Mouse (Mus musculus) olfactory bulb, adult 2 months (tissue): ENCODE measurements around the gene 2210407C18Rik. TPM values are rescaled to one million over a fixed set of nuclear protein-coding genes. Genes with fewer than 3 reads are reported as not detected.

Source experiments
- H3K27ac ChIP-seq: fragments of 200-500 bp; 2 replicates; pipeline ENCODE4 v1.5.1; 2012; ENCODE audit warnings: low read depth, low read length; ENCODE audit not compliant: insufficient read depth
- H3K4me1 ChIP-seq: fragments of 200-500 bp; 2 replicates; pipeline ENCODE4 v1.6.1; 2012; ENCODE audit warnings: low read length; ENCODE audit not compliant: control insufficient read depth, insufficient read depth
- H3K4me3 ChIP-seq: fragments of 200-500 bp; 2 replicates; pipeline ENCODE4 v1.5.1; 2012; ENCODE audit warnings: mild to moderate bottlenecking, low read depth, low read length, moderate library complexity; ENCODE audit not compliant: insufficient read depth
- CTCF ChIP-seq: fragments of 200-500 bp; IDR thresholded peaks from 2 replicates; pipeline ENCODE4 v1.5.1; 2012; ENCODE audit warnings: low read depth, mild to moderate bottlenecking, low read length, moderate library complexity; ENCODE audit not compliant: insufficient read depth
- POLR2A ChIP-seq: fragments of 200-500 bp; IDR thresholded peaks from 2 replicates; pipeline ENCODE4 v1.6.1; 2012; ENCODE audit warnings: mild to moderate bottlenecking, low read depth, low read length, moderate library complexity; ENCODE audit not compliant: insufficient read depth
- WGBS: fragments of 180-500 bp; shearing (Covaris S2); methylation state at CpG from one replicate; pipeline ENCODE4 v1.1.7; 2018; 5-methylcytosine and 5-hydroxymethylcytosine counted together
- polyA plus RNA-seq: library from polyadenylated mRNA; stranded (reverse); fragments of >200 nt; gene quantifications from 2 replicates; pipeline ENCODE4 v1.2.4, GENCODE M21; 2012; ENCODE audit warnings: low replicate concordance; ENCODE audit not compliant: missing spikeins, insufficient read depth, insufficient read length

The 2210407C18Rik gene
- polyA plus RNA-seq, result not detected in 2 replicates

DNA sequence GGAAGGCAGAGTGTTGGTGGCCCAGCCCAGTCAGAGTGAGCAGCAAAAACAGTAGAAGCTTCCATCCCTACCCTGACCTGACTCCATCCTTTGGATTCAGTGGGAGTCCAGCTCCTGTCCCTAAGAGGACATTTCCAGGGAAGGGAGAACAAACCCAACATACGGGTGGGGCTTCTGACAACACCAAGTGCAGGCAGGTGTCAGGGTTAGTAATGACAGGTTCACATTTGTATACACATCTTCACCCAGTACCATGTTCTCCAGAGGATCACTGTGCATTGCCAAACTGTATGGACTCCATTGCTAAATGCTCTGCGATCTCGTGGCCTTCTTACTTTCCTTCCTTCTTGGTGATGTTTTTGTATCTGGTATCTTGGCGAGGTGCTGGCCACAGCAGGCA lies at the start of gene 2210407C18Rik:
TSS of gene 2210407C18Rik (minus strand) at position 101 of the 400 bp plus-strand sequence.
- Histone ChIP-seq H3K27ac (no peak within 1 kb of the TSS), H3K4me1 (no peaks in the 10 kb centered on the region), H3K4me3 (no peak within 1 kb of the TSS)
- TF ChIP-seq CTCF (no peak), POLR2A (no peak)
- 92% methylated on average over 4 of the region's 4 CpGs for WGBS

DNA sequence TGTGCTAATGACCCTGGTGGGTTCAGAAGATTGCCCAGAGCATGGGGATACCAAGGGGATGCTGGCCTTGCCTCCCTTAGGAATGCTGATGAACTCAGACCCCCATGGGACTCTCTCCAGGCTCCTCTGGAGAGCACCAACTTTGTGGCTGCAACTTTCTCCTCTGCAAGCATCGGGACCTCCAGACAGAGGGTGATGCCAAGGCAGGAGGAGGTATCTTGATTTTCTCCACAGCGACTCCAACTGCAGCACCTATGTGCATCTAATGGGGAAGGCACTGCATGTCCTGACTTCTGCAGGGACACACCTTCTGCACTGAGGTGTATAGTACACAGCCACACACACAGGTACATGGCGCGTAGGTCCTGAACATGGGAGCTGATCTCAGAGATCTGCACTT lies 42.7 kb upstream of the 2210407C18Rik start, which contains the start of gene Olfr322:
TSS of gene Olfr322 (plus strand) at position 187 of the 400 bp plus-strand sequence.
- WGBS, result 88% methylated on average over 4 of the region's 4 CpGs
- TF ChIP-seq POLR2A (no peak), CTCF (no peak)
- Histone ChIP-seq H3K4me3 (no peak within 1 kb of the TSS), H3K27ac (no peak within 1 kb of the TSS), H3K4me1 (no peaks in the 10 kb centered on the region)

- no peak for TF ChIP-seq POLR2A
- no peak for TF ChIP-seq CTCF
- WGBS, result 91% methylated on average over 3 of the region's 3 CpGs
- Histone ChIP-seq H3K27ac (no peak overlapping the region), H3K4me3 (no peak overlapping the region), H3K4me1 (no peaks in the 10 kb centered on the region)
Measured at GRCm38 (mm10) chr11:58655151-58655550, 39.3 kb upstream of the 2210407C18Rik start.

DNA sequence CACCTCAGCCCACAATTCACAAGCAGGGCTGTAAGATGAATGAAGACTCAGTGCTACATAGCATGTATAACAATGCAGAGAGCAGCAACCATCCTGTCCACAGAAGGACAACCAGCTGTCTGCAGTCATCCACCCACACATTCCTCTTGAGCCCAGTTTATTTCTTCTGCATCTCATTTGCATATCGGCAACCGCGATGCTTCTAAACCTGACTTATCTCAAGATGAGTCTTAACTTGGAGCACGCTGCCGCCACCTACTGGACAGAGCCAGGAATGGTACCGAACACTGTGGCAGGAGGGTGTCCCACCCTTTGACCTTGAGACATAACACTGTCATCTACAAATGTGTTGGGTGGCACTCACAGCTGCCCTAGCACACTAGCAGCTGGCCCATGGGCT lies 27.5 kb upstream of the 2210407C18Rik start:
- no peak overlapping the region for H3K27ac ChIP-seq
- no peak for TF ChIP-seq POLR2A
- TF ChIP-seq CTCF, result peak; percentile 43; the same call in 1 of the 2 replicates
- WGBS, result 37% methylated on average over 6 of the region's 6 CpGs
- H3K4me3 ChIP-seq, result no peak overlapping the region
- H3K4me1 ChIP-seq, result peaks cover 7% of the 10 kb centered on the region

DNA sequence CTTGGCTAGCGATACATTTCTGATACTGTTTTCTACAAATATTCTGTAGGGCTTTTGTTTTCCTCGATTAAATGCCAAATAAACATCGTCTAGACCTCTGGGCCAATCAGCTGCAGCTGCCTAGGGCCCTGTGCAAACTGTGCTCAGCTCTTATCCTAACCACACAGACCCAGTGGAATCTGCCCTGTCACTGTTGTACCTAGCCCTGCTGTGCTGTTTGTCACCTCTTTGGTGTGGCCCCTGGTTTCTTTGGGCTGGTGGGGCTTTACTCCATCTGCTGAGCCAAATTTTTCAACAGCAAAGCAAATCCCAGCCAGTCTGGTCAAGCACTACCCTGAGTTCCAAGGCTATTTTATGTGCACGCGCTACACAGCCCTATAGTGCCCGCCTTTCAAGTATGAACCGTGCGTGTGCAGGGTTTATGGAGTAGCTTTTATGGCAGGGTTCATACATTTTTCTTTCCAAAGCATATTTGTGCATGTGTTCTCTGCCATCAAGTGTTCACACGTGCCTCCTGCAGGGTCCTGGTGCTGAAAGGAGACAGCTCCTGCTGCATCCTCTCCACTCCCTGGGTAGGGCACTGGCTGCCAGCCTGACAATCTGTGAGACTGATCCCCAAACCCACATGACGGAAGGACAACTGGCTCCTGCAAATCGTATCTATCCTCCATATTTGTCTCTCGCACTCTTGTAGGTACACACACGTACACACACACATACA lies 25.9 kb upstream of the 2210407C18Rik start:
- TF ChIP-seq POLR2A (no peak), CTCF (no peak)
- Histone ChIP-seq H3K27ac (no peak overlapping the region), H3K4me1 (peaks cover 7% of the 10 kb centered on the region), H3K4me3 (no peak overlapping the region)
- 91% methylated on average over 13 of the region's 13 CpGs for WGBS

DNA sequence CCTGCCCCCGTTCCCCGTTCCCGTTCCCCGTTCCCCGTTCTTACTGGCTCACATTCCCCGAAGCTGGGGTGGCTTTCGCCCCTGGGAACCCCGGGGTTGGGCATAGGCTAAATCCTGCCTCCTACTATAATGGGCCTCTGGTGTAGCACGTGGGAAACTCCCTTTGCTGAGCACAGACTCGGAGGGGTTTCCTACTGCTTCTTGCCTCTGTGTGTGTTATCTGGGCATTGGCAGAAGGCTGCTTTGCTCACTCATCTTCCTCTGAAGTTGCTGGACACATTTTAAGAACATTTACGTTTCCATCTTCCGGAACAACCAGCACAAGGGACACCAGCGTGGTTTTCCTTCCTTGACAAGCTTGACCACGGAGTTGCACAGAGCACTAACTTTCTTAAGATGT lies 25.2 kb upstream of the 2210407C18Rik start:
- TF ChIP-seq POLR2A (no peak), CTCF (no peak)
- no peak overlapping the region for H3K27ac ChIP-seq
- 35% methylated on average over 14 of the region's 14 CpGs for WGBS
- peaks cover 7% of the 10 kb centered on the region for H3K4me1 ChIP-seq
- H3K4me3 ChIP-seq, result no peak overlapping the region

- WGBS, result 4% methylated on average over 34 of the region's 34 CpGs
- H3K4me3 ChIP-seq, result peak within 1 kb of the TSS; percentile 19
- no peak within 1 kb of the TSS for H3K27ac ChIP-seq
- peaks cover 7% of the 10 kb centered on the region for H3K4me1 ChIP-seq
- TF ChIP-seq CTCF (no peak), POLR2A (no peak)
Measured at GRCm38 (mm10) chr11:58640272-58640867, 24.5 kb upstream of the 2210407C18Rik start, which contains the start of gene Trim58. Trim58 (plus strand) TSS chr11:58640465.

- 49% methylated on average over 7 of the region's 7 CpGs for WGBS
- peaks cover 7% of the 10 kb centered on the region for H3K4me1 ChIP-seq
- TF ChIP-seq CTCF (no peak), POLR2A (no peak)
Measured at GRCm38 (mm10) chr11:58638176-58638701, 22.4 kb upstream of the 2210407C18Rik start.

More at GRCm38 (mm10) chr11:58638176-58638701, 22.4 kb upstream of the 2210407C18Rik start:
- Histone ChIP-seq H3K4me3 (no peak overlapping the region), H3K27ac (no peak overlapping the region)
